Mouse (Mus musculus) neutrophil, adult 5-6 weeks (primary cell): ENCODE results near the gene Sft2d2. TPM values are rescaled to one million over a fixed set of nuclear protein-coding genes. Genes with fewer than 3 reads are reported as not detected.
A peak's percentile ranks its signal among the peaks of the same experiment; 100 is the strongest.

ENCODE experiments used
- ATAC-seq: fragments of 151-379, 151-347 bp; 2 replicates; pipeline ENCODE4 v1.8.0; 2017; ENCODE audit warnings: mild to moderate bottlenecking, moderate TSS enrichment; ENCODE audit not compliant: insufficient number of reproducible peaks, poor library complexity, low FRiP score, severe bottlenecking; ENCODE audit errors: extremely low read depth
- total RNA-seq: library from RNA; stranded (forward); fragments of 200-1000 nt; gene quantifications from 2 replicates; pipeline ENCODE4 v1.2.3, GENCODE M21; 2017

The Sft2d2 gene
- total RNA-seq, result 104 TPM in 2 replicates

GRCm38 (mm10) chr1:165193880-165194661 lies at the start of gene Sft2d2:
TSS of gene Sft2d2 (minus strand) at chr1:165194438.
- peak; percentile 95 for ATAC-seq

- ATAC-seq, result peak; percentile 100
Measured at GRCm38 (mm10) chr1:165236321-165237298, 42.4 kb upstream of the Sft2d2 start, which contains the start of gene Tiprl. TSS of gene Tiprl (minus strand) at chr1:165236996.

GRCm38 (mm10) chr1:165235846-165236245 lies 41.6 kb upstream of the Sft2d2 start:
- ATAC-seq, result no peak

- ATAC-seq, result no peak
Measured at GRCm38 (mm10) chr1:165233806-165234205, 39.6 kb upstream of the Sft2d2 start.

GRCm38 (mm10) chr1:165230691-165231090 lies 36.5 kb upstream of the Sft2d2 start:
- no peak for ATAC-seq

GRCm38 (mm10) chr1:165229577-165229976 lies 35.3 kb upstream of the Sft2d2 start:
- ATAC-seq, result no peak

- no peak for ATAC-seq
Measured at GRCm38 (mm10) chr1:165217023-165217589, 22.9 kb upstream of the Sft2d2 start.

GRCm38 (mm10) chr1:165215831-165216230 lies 21.6 kb upstream of the Sft2d2 start:
- no peak for ATAC-seq

GRCm38 (mm10) chr1:165205591-165205990 lies 11.4 kb upstream of the Sft2d2 start:
- no peak for ATAC-seq

- ATAC-seq, result no peak
Measured at GRCm38 (mm10) chr1:165203488-165204035, 9.3 kb upstream of the Sft2d2 start.

GRCm38 (mm10) chr1:165201445-165202012 lies 7.3 kb upstream of the Sft2d2 start:
- ATAC-seq, result no peak

GRCm38 (mm10) chr1:165200748-165201147 lies 6.5 kb upstream of the Sft2d2 start:
- no peak for ATAC-seq

- ATAC-seq, result no peak
Measured at GRCm38 (mm10) chr1:165199639-165200038, 5.4 kb upstream of the Sft2d2 start.

GRCm38 (mm10) chr1:165198951-165199350 lies 4.7 kb upstream of the Sft2d2 start:
- no peak for ATAC-seq

- ATAC-seq, result no peak
Measured at GRCm38 (mm10) chr1:165197875-165198274, 3.6 kb upstream of the Sft2d2 start.

GRCm38 (mm10) chr1:165195396-165195960 lies 1.2 kb upstream of the Sft2d2 start:
- no peak for ATAC-seq

GRCm38 (mm10) chr1:165194662-165195013 lies 400 bp upstream of the Sft2d2 start:
- ATAC-seq, result no peak

GRCm38 (mm10) chr1:165193426-165193825 lies 812 bp downstream of the Sft2d2 start:
- ATAC-seq, result no peak
